Mouse (Mus musculus): Measurements from ENCODE around the gene Copb1.

DNA sequence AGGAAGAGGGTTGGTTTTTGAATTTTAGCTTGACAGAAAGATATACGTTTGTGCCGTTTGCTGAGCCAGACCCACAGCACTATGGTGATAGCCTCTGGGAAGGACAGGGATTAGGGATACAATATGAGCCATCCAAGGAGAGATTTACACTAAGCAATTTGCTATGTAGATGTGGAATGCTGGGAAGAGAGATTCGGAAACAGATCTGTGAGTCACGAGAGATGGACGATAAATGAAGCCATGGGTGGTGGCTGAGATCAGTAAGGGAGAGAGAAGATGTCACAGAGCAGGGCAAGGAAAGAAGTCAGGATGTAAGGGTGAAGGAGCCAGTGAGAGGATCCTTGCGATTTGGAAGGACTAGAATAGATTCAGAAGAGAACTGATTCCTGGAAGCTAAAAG lies 71.1 kb downstream of the Copb1 start:
- no peak for TF ChIP-seq CTCF (IDR thresholded peaks at IDR 0.05; ENCODE audit: extremely low read depth, insufficient read depth, insufficient read length, insufficient replicate concordance)
- no peak for TF ChIP-seq POLR2A (IDR thresholded peaks at IDR 0.05; ENCODE audit: low read depth, low read length)
